Mouse (Mus musculus) olfactory bulb, adult 2 months (tissue): ENCODE data around the gene Tsc1.

Source experiments
- CTCF ChIP-seq: fragments of 200-500 bp; IDR thresholded peaks from 2 replicates; pipeline ENCODE4 v1.5.1; 2012; ENCODE audit warnings: low read depth, mild to moderate bottlenecking, low read length, moderate library complexity; ENCODE audit not compliant: insufficient read depth
- POLR2A ChIP-seq: fragments of 200-500 bp; IDR thresholded peaks from 2 replicates; pipeline ENCODE4 v1.6.1; 2012; ENCODE audit warnings: mild to moderate bottlenecking, low read depth, low read length, moderate library complexity; ENCODE audit not compliant: insufficient read depth

GRCm38 (mm10) chr2:28737112-28737511 lies 96.1 kb downstream of the Tsc1 start:
- TF ChIP-seq CTCF (no peak), POLR2A (no peak)
